14 mouse cellular contexts compared by ENCODE assay signal in genomic region chr10:69204677-69205400, GRCm38 (mm10). TPM values are rescaled to one million over a fixed set of nuclear protein-coding genes. Genes with fewer than 3 reads are reported as not detected.
DNase-seq lines count a peak whose midpoint lies in the region; ATAC-seq and TF ChIP-seq lines count a peak whose summit lies in the region.
"Had no signal": no experiment of that assay in that cellular context is flagged by ENCODE, and none has a peak within 500 bp of the region (broad histone marks: within the 10 kb centered on the region; RNA-seq: fewer than 3 reads in every experiment).

No protein-coding gene starts in this region.

- TF ChIP-seq POLR2A in brain, embryonic 14.5 days (IDR thresholded peaks at IDR 0.05; ENCODE audit: borderline replicate concordance, extremely low read depth, insufficient read depth, insufficient read length, poor library complexity, severe bottlenecking), result no peak

- ATAC-seq in heart, embryonic 15.5 days (replicated peaks; ENCODE audit: insufficient number of reproducible peaks, insufficient read depth, low FRiP score, low read depth), result no peak
- ATAC-seq in midbrain, embryonic 16.5 days, result no peak
- ATAC-seq in cerebellum, adult (ENCODE audit: insufficient number of reproducible peaks, low FRiP score, low TSS enrichment), result no peak
- ATAC-seq: forebrain, embryonic 16.5 days had no signal

- H3K9me3 ChIP-seq in heart, embryonic 15.5 days (replicated peaks), result no peaks in the 10 kb centered on the region
- no peaks in the 10 kb centered on the region for H3K9me3 ChIP-seq in midbrain, embryonic 10.5 days (replicated peaks)
- no peaks in the 10 kb centered on the region for H3K9me3 ChIP-seq in midbrain, embryonic 16.5 days (replicated peaks; ENCODE audit: control insufficient read depth, low read length, poor library complexity, severe bottlenecking)
- H3K9me3 ChIP-seq: embryonic facial prominence, embryonic 15.5 days had no signal

- peaks cover 6% of the 10 kb centered on the region for H3K4me1 ChIP-seq in heart, embryonic 15.5 days (replicated peaks)
- peaks cover 13% of the 10 kb centered on the region for H3K4me1 ChIP-seq in midbrain, embryonic 10.5 days
- no peaks in the 10 kb centered on the region for H3K4me1 ChIP-seq in midbrain, embryonic 16.5 days (ENCODE audit: control insufficient read depth, insufficient read depth, low read length)
- H3K4me1 ChIP-seq: embryonic facial prominence, embryonic 15.5 days had no signal

- TF ChIP-seq CTCF in brain, embryonic 14.5 days (IDR thresholded peaks at IDR 0.05; ENCODE audit: borderline replicate concordance, extremely low read depth, insufficient read depth, insufficient read length), result no peak

- H3K4me2 ChIP-seq in heart, embryonic 15.5 days, result no peak overlapping the region
- no peak overlapping the region for H3K4me2 ChIP-seq in midbrain, embryonic 16.5 days (ENCODE audit: low read length)
- H3K4me2 ChIP-seq: embryonic facial prominence, embryonic 15.5 days had no signal

- 24% methylated on average over 8 of the region's 8 CpGs for WGBS in heart, embryonic 15.5 days
- 34% methylated on average over 8 of the region's 8 CpGs for WGBS in midbrain, embryonic 10.5 days
- 22% methylated on average over 8 of the region's 8 CpGs for WGBS in midbrain, embryonic 16.5 days

- no peak overlapping the region for H3K4me3 ChIP-seq in heart, embryonic 15.5 days
- H3K4me3 ChIP-seq in midbrain, embryonic 10.5 days, result no peak overlapping the region
- no peak overlapping the region for H3K4me3 ChIP-seq in midbrain, embryonic 16.5 days (ENCODE audit: low read depth, low read length)
- H3K4me3 ChIP-seq: embryonic facial prominence, embryonic 15.5 days had no signal

- no peaks in the 10 kb centered on the region for H3K27me3 ChIP-seq in heart, embryonic 15.5 days
- no peaks in the 10 kb centered on the region for H3K27me3 ChIP-seq in midbrain, embryonic 10.5 days (ENCODE audit: low read depth, poor library complexity, severe bottlenecking)
- no peaks in the 10 kb centered on the region for H3K27me3 ChIP-seq in midbrain, embryonic 16.5 days (ENCODE audit: control insufficient read depth, insufficient read depth, low read depth, low read length)
- H3K27me3 ChIP-seq: embryonic facial prominence, embryonic 15.5 days had no signal

- H3K36me3 ChIP-seq in heart, embryonic 15.5 days, result no peaks in the 10 kb centered on the region
- H3K36me3 ChIP-seq in midbrain, embryonic 10.5 days, result no peaks in the 10 kb centered on the region
- no peaks in the 10 kb centered on the region for H3K36me3 ChIP-seq in midbrain, embryonic 16.5 days (ENCODE audit: control insufficient read depth, insufficient read depth, low read length)
- H3K36me3 ChIP-seq: embryonic facial prominence, embryonic 15.5 days had no signal

- H3K27ac ChIP-seq in heart, embryonic 15.5 days, result peak overlapping the region; percentile 49
- H3K27ac ChIP-seq in midbrain, embryonic 10.5 days (replicated peaks), result peak overlapping the region; percentile 56
- H3K27ac ChIP-seq in midbrain, embryonic 16.5 days (ENCODE audit: low read length), result no peak overlapping the region
- H3K27ac ChIP-seq: embryonic facial prominence, embryonic 15.5 days; liver, embryonic 14.5 days had no signal

- DNase-seq in heart, postnatal 36 days, result no peak
- DNase-seq in midbrain, embryonic 10.5 days (ENCODE audit: low spot score), result peak; percentile 42
- peak; percentile 35 for DNase-seq in brain, embryonic 14.5 days (ENCODE audit: low read depth)
- DNase-seq in retina, embryonic 14.5 days (ENCODE audit: low spot score), result peak; percentile 52
- DNase-seq in right cerebral cortex, adult 2 months (ENCODE audit: low spot score in 2 of 2), result no peak
- DNase-seq: cerebellum, adult 2 months; thymus, adult 2 months had no signal

- intact Hi-C loops in heart, postnatal 36 days (cut with DNase I), result no loop called here

- no peak overlapping the region for H3K9ac ChIP-seq in heart, embryonic 15.5 days
- H3K9ac ChIP-seq in midbrain, embryonic 16.5 days (ENCODE audit: low read depth, low read length), result no peak overlapping the region
- H3K9ac ChIP-seq: embryonic facial prominence, embryonic 15.5 days; liver, embryonic 14.5 days had no signal

RNA-seq across cellular contexts. Expression of gene A930033H14Rik, which starts 8.1 kb away (rescaled TPM):
- polyA plus RNA-seq in heart, embryonic 15.5 days (2015; fragmentation: Nextera tagmentation; extraction: Ambion mirVana), result 1.5 and 1.8 TPM in 2 replicates
- 1 to 10 TPM; 1.1 to 3.2 TPM for total RNA-seq in heart, postnatal 36 days (2021)
- polyA plus RNA-seq in midbrain, embryonic 10.5 days (2016; fragmentation: Nextera tagmentation; extraction: Ambion mirVana), result 1.0 and 1.1 TPM in 2 replicates
- polyA plus RNA-seq in midbrain, embryonic 16.5 days (2015; fragmentation: Nextera tagmentation; extraction: Ambion mirVana), result 1.3 and 1.5 TPM in 2 replicates
- 1.6 and 1.9 TPM in 2 replicates for polyA plus RNA-seq in brain, embryonic 14.5 days (2012; rRNA removed)
- total RNA-seq: MEL had no signal

RNA-seq across cellular contexts. Expression of gene Rhobtb1, which starts 53.6 kb away (rescaled TPM):
- polyA plus RNA-seq in heart, embryonic 15.5 days (2015; fragmentation: Nextera tagmentation; extraction: Ambion mirVana), result 31.7 and 33.0 TPM in 2 replicates
- 100 to 1,000 TPM; 192 to 202 TPM for total RNA-seq in heart, postnatal 36 days (2021)
- polyA plus RNA-seq in midbrain, embryonic 10.5 days (2016; fragmentation: Nextera tagmentation; extraction: Ambion mirVana), result 12.6 and 13.9 TPM in 2 replicates
- polyA plus RNA-seq in midbrain, embryonic 16.5 days (2015; fragmentation: Nextera tagmentation; extraction: Ambion mirVana), result 16.9 TPM in 2 replicates
- polyA plus RNA-seq in brain, embryonic 14.5 days (2012; rRNA removed), result 8.0 and 11.7 TPM in 2 replicates
- total RNA-seq: MEL had no signal

Comparison
In these comparisons a context has a peak if more than half of its experiments do, and no peak if none do; other contexts are left out.
1. DNase-seq: peak in midbrain, embryonic 10.5 days (single experiment), brain, embryonic 14.5 days (single experiment) and retina, embryonic 14.5 days (single experiment); none in heart, postnatal 36 days (0 of 2) and right cerebral cortex, adult 2 months (0 of 2).